In the genomic region with DNA sequence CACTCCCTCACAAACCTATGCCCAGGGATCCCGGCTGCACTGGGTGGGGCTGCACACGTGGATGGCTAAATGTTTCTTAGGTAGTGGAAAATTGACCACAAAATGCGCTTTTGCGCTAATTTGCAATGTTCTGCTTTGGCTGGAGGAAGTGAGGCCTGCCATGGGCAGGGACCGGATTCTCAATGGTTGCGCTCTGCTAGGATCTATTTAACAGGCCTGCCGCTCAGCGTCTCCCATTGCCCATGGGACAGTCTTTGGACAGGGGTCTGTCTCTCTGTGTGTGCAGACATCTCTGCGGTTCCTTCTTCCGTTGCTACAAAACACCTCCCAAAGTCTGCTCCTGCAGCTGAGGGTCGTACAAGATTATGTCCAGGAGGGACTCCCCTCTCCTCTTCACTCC, we compare ENCODE assay signal across 12 mouse cellular contexts. TPM values are rescaled to one million over a fixed set of nuclear protein-coding genes. Genes with fewer than 3 reads are reported as not detected.
A peak's percentile ranks its signal among the peaks of the same experiment; 100 is the strongest.
DNase-seq lines count a peak whose midpoint lies in the region; ATAC-seq and TF ChIP-seq lines count a peak whose summit lies in the region.
"Had no signal": no experiment of that assay in that cellular context is flagged by ENCODE, and none has a peak within 500 bp of the region (broad histone marks: within the 10 kb centered on the region; RNA-seq: fewer than 3 reads in every experiment).

No protein-coding gene starts in this region.

- peaks cover 39% of the 10 kb centered on the region for H3K27me3 ChIP-seq in E14TG2a.4 (ENCODE audit: insufficient read depth, low read length)
- H3K27me3 ChIP-seq in embryonic facial prominence, embryonic 13.5 days: peaks cover 94% of the 10 kb centered on the region
- peaks cover 96% of the 10 kb centered on the region for H3K27me3 ChIP-seq in hindbrain, embryonic 12.5 days
- H3K27me3 ChIP-seq in midbrain, embryonic 12.5 days: peaks cover 97% of the 10 kb centered on the region
- H3K27me3 ChIP-seq in thymus, adult 2 months (ENCODE audit: control insufficient read depth, insufficient read depth, low read length): no peaks in the 10 kb centered on the region; the same call in 1 of the 2 replicates

- no peak for ATAC-seq in embryonic facial prominence, embryonic 13.5 days (ENCODE audit: insufficient number of reproducible peaks, insufficient read depth, low FRiP score, low TSS enrichment, low read depth)
- ATAC-seq in hindbrain, embryonic 12.5 days (ENCODE audit: low FRiP score): no peak
- ATAC-seq in midbrain, embryonic 12.5 days (ENCODE audit: low FRiP score, low read depth): no peak

- no peak for DNase-seq in thymus, adult 2 months
- DNase-seq in testis, postnatal 14 days (ENCODE audit: low spot score): no peak
- DNase-seq in embryo, embryonic 9.5 days (ENCODE audit: extremely low spot score): no peak
- DNase-seq in adrenal gland, postnatal 36 days: no peak
- DNase-seq: heart, adult 2 months; lung, embryonic 14.5 days had no signal

- H3K27ac ChIP-seq in embryonic facial prominence, embryonic 13.5 days: no peak overlapping the region
- H3K27ac ChIP-seq in hindbrain, embryonic 12.5 days: 0 out of 2 replicates have a peak overlapping the region, but pooled peaks have one; percentile 9
- no peak overlapping the region for H3K27ac ChIP-seq in midbrain, embryonic 12.5 days (replicated peaks)
- no peak overlapping the region for H3K27ac ChIP-seq in thymus, adult 2 months (ENCODE audit: control insufficient read depth, insufficient read depth, low read length)
- H3K27ac ChIP-seq: heart, adult 2 months had no signal

- peak overlapping the region; percentile 65 for H3K4me2 ChIP-seq in embryonic facial prominence, embryonic 13.5 days
- H3K4me2 ChIP-seq in hindbrain, embryonic 12.5 days (replicated peaks): peak overlapping the region; percentile 54
- peak overlapping the region; percentile 56 for H3K4me2 ChIP-seq in midbrain, embryonic 12.5 days (replicated peaks)

- H3K4me3 ChIP-seq in E14TG2a.4 (replicated peaks; ENCODE audit: low read length): peak overlapping the region; percentile 69
- peak overlapping the region; percentile 38 for H3K4me3 ChIP-seq in embryonic facial prominence, embryonic 13.5 days
- H3K4me3 ChIP-seq in hindbrain, embryonic 12.5 days: peak overlapping the region; percentile 28; the same call in 1 of the 2 replicates
- H3K4me3 ChIP-seq in midbrain, embryonic 12.5 days: peak overlapping the region; percentile 28; the same call in 1 of the 2 replicates
- no peak overlapping the region for H3K4me3 ChIP-seq in thymus, adult 2 months (ENCODE audit: control insufficient read depth, insufficient read depth, low read length)
- H3K4me3 ChIP-seq: heart, adult 2 months; megakaryocyte, embryonic 14.5 days had no signal

- H3K36me3 ChIP-seq in E14TG2a.4 (ENCODE audit: insufficient read depth, low read length): no peaks in the 10 kb centered on the region
- no peaks in the 10 kb centered on the region for H3K36me3 ChIP-seq in embryonic facial prominence, embryonic 13.5 days
- H3K36me3 ChIP-seq in hindbrain, embryonic 12.5 days: no peaks in the 10 kb centered on the region
- no peaks in the 10 kb centered on the region for H3K36me3 ChIP-seq in midbrain, embryonic 12.5 days
- no peaks in the 10 kb centered on the region for H3K36me3 ChIP-seq in thymus, adult 2 months (ENCODE audit: control insufficient read depth, insufficient read depth, low read length)

- TF ChIP-seq POLR2A in thymus, adult 2 months (IDR thresholded peaks at IDR 0.05; ENCODE audit: control insufficient read depth, extremely low read depth, insufficient read depth, low read length, poor library complexity): no peak

- no peak for TF ChIP-seq CTCF in E14TG2a.4 (conservative IDR thresholded peaks at IDR 0.05; ENCODE audit: low read length)
- no peak for TF ChIP-seq CTCF in thymus, adult 2 months (IDR thresholded peaks at IDR 0.05; ENCODE audit: borderline replicate concordance, control insufficient read depth, extremely low read depth, insufficient read depth, low read length, poor library complexity)

- H3K9me3 ChIP-seq in E14TG2a.4 (ENCODE audit: low read length): peaks cover 7% of the 10 kb centered on the region; the same call in 1 of the 2 replicates
- H3K9me3 ChIP-seq in embryonic facial prominence, embryonic 13.5 days: 0 out of 2 replicates have a peak, but pooled peaks cover 3% of the 10 kb centered on the region
- H3K9me3 ChIP-seq in hindbrain, embryonic 12.5 days (replicated peaks): no peaks in the 10 kb centered on the region
- H3K9me3 ChIP-seq in midbrain, embryonic 12.5 days: no peaks in the 10 kb centered on the region
- H3K9me3 ChIP-seq: megakaryocyte, embryonic 14.5 days had no signal

- H3K4me1 ChIP-seq in E14TG2a.4 (replicated peaks; ENCODE audit: low read depth, low read length): peaks cover 88% of the 10 kb centered on the region
- peaks cover 27% of the 10 kb centered on the region for H3K4me1 ChIP-seq in embryonic facial prominence, embryonic 13.5 days
- H3K4me1 ChIP-seq in hindbrain, embryonic 12.5 days: peaks cover 71% of the 10 kb centered on the region
- H3K4me1 ChIP-seq in midbrain, embryonic 12.5 days: peaks cover 72% of the 10 kb centered on the region
- peaks cover 13% of the 10 kb centered on the region for H3K4me1 ChIP-seq in thymus, adult 2 months (replicated peaks; ENCODE audit: control insufficient read depth, insufficient read depth, low read length)

- 0 out of 2 replicates have a peak overlapping the region, but pooled peaks have one; percentile 62 for H3K9ac ChIP-seq in embryonic facial prominence, embryonic 13.5 days
- H3K9ac ChIP-seq in hindbrain, embryonic 12.5 days: 0 out of 2 replicates have a peak overlapping the region, but pooled peaks have one; percentile 15
- 0 out of 2 replicates have a peak overlapping the region, but pooled peaks have one; percentile 48 for H3K9ac ChIP-seq in midbrain, embryonic 12.5 days (replicated peaks)
- H3K9ac ChIP-seq: lung, embryonic 14.5 days had no signal

- 9% methylated on average over 11 of the region's 11 CpGs for WGBS in embryonic facial prominence, embryonic 13.5 days
- 5% methylated on average over 11 of the region's 11 CpGs for WGBS in hindbrain, embryonic 12.5 days
- 6% methylated on average over 11 of the region's 11 CpGs for WGBS in midbrain, embryonic 12.5 days
- WGBS in thymus, adult 2 months: 23% methylated on average over 11 of the region's 11 CpGs

RNA-seq across cellular contexts. Expression of gene Hes3, which starts 0.5 kb away (rescaled TPM):
- polyA plus RNA-seq in embryonic facial prominence, embryonic 13.5 days (2015; fragmentation: Nextera tagmentation; extraction: Ambion mirVana): not detected in 2 replicates
- 1.2 and 2.1 TPM in 2 replicates for polyA plus RNA-seq in hindbrain, embryonic 12.5 days (2016; fragmentation: Nextera tagmentation; extraction: Ambion mirVana)
- polyA plus RNA-seq in midbrain, embryonic 12.5 days (2016; fragmentation: Nextera tagmentation; extraction: Ambion mirVana): 4.0 and 5.2 TPM in 2 replicates
- polyA plus RNA-seq in thymus, adult 2 months (2012; rRNA removed): 0.19 and 0.28 TPM in 2 replicates
- total RNA-seq in adrenal gland, postnatal 36 days (2021): not detected
- total RNA-seq: heart, adult 2 months had no signal
- polyA plus RNA-seq: heart, adult 2 months; large intestine, adult 2 months; lung, embryonic 14.5 days had no signal

RNA-seq across cellular contexts. Expression of gene Icmt, which starts 6.0 kb away (rescaled TPM):
- 23.5 and 26.6 TPM in 2 replicates for polyA plus RNA-seq in embryonic facial prominence, embryonic 13.5 days (2015; fragmentation: Nextera tagmentation; extraction: Ambion mirVana)
- polyA plus RNA-seq in hindbrain, embryonic 12.5 days (2016; fragmentation: Nextera tagmentation; extraction: Ambion mirVana): 25.3 and 25.6 TPM in 2 replicates
- polyA plus RNA-seq in midbrain, embryonic 12.5 days (2016; fragmentation: Nextera tagmentation; extraction: Ambion mirVana): 22.6 and 24.5 TPM in 2 replicates
- 42.6 and 48.1 TPM in 2 replicates for polyA plus RNA-seq in thymus, adult 2 months (2012; rRNA removed)
- 10 to 100 TPM; 49.0 to 50.2 TPM for total RNA-seq in adrenal gland, postnatal 36 days (2021)

RNA-seq across cellular contexts. Expression of gene Gpr153, which starts 17.0 kb away (rescaled TPM):
- 11.1 TPM in 2 replicates for polyA plus RNA-seq in embryonic facial prominence, embryonic 13.5 days (2015; fragmentation: Nextera tagmentation; extraction: Ambion mirVana)
- 13.1 and 16.2 TPM in 2 replicates for polyA plus RNA-seq in hindbrain, embryonic 12.5 days (2016; fragmentation: Nextera tagmentation; extraction: Ambion mirVana)
- 12.3 and 15.4 TPM in 2 replicates for polyA plus RNA-seq in midbrain, embryonic 12.5 days (2016; fragmentation: Nextera tagmentation; extraction: Ambion mirVana)
- 5.3 and 5.5 TPM in 2 replicates for polyA plus RNA-seq in thymus, adult 2 months (2012; rRNA removed)
- 1 to 10 TPM; 4.7 to 7.2 TPM for total RNA-seq in adrenal gland, postnatal 36 days (2021)

RNA-seq across cellular contexts. Expression of gene Rnf207, which starts 27.8 kb away (rescaled TPM):
- polyA plus RNA-seq in embryonic facial prominence, embryonic 13.5 days (2015; fragmentation: Nextera tagmentation; extraction: Ambion mirVana): 0.72 and 1.3 TPM in 2 replicates
- 2.5 and 3.8 TPM in 2 replicates for polyA plus RNA-seq in hindbrain, embryonic 12.5 days (2016; fragmentation: Nextera tagmentation; extraction: Ambion mirVana)
- 2.7 and 2.8 TPM in 2 replicates for polyA plus RNA-seq in midbrain, embryonic 12.5 days (2016; fragmentation: Nextera tagmentation; extraction: Ambion mirVana)
- 0.57 and 10.2 TPM in 2 replicates for polyA plus RNA-seq in thymus, adult 2 months (2012; rRNA removed)
- total RNA-seq in adrenal gland, postnatal 36 days (2021): under 1 TPM; 0.46 to 0.96 TPM

RNA-seq across cellular contexts. Expression of gene Rpl22, which starts 34.6 kb away (rescaled TPM):
- polyA plus RNA-seq in embryonic facial prominence, embryonic 13.5 days (2015; fragmentation: Nextera tagmentation; extraction: Ambion mirVana): 447 and 449 TPM in 2 replicates
- polyA plus RNA-seq in hindbrain, embryonic 12.5 days (2016; fragmentation: Nextera tagmentation; extraction: Ambion mirVana): 257 and 282 TPM in 2 replicates
- 264 and 283 TPM in 2 replicates for polyA plus RNA-seq in midbrain, embryonic 12.5 days (2016; fragmentation: Nextera tagmentation; extraction: Ambion mirVana)
- 43.8 and 60.3 TPM in 2 replicates for polyA plus RNA-seq in thymus, adult 2 months (2012; rRNA removed)
- total RNA-seq in adrenal gland, postnatal 36 days (2021): 100 to 1,000 TPM; 496 to 507 TPM
